Mouse (Mus musculus): Measurements from ENCODE around the gene Mbnl2. TPM values are rescaled to one million over a fixed set of nuclear protein-coding genes. Genes with fewer than 3 reads are reported as not detected.

Gene Mbnl2
- polyA plus RNA-seq, 1 experiment from 2014 or later = 30.0 TPM

- Histone ChIP-seq H3K36me3 (replicated peaks) (no peaks in the 10 kb centered on the region), H3K27me3 (ENCODE audit: poor library complexity, severe bottlenecking) (no peaks in the 10 kb centered on the region), H3K4me1 (peaks cover 36% of the 10 kb centered on the region), H3K9me3 (no peaks in the 10 kb centered on the region), H3K27ac (no peak overlapping the region), H3K4me3 (no peak overlapping the region)
- DNase-seq (ENCODE audit: extremely low spot score, low spot score) = no peak
- WGBS = 97% methylated on average over 14 of the region's 14 CpGs
These were observed 99.3 kb downstream of the Mbnl2 start for GRCm38 (mm10) chr14:120374786-120375185.

DNA sequence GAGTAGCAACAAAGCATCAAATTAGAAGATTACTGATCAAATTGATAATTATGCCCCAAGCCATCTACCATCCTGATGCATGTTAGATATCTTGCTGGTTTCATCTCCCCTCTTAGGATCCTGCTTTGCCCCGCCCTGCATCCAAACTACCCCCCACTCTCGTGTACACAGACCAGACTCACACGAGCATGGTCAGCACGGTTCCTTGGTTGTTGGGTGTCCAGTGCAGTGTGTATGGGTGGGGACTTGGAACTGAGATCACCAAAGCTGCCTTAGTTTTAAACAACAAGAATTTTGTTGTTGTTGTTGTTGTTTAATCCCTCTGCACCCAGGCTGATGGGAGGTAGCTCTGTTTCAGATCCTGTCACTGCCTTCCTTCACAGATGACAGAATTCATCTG lies 101.7 kb downstream of the Mbnl2 start:
- peaks cover 21% of the 10 kb centered on the region for H3K4me1 ChIP-seq
- no peak overlapping the region for H3K4me3 ChIP-seq
- no peaks in the 10 kb centered on the region for H3K27me3 ChIP-seq (ENCODE audit: poor library complexity, severe bottlenecking)
- DNase-seq (ENCODE audit: extremely low spot score, low spot score) = no peak
- H3K27ac ChIP-seq = no peak overlapping the region
- H3K36me3 ChIP-seq (replicated peaks) = 0 out of 2 replicates have a peak, but pooled peaks cover 5% of the 10 kb centered on the region
- no peaks in the 10 kb centered on the region for H3K9me3 ChIP-seq
- 88% methylated on average over 4 of the region's 4 CpGs for WGBS

DNA sequence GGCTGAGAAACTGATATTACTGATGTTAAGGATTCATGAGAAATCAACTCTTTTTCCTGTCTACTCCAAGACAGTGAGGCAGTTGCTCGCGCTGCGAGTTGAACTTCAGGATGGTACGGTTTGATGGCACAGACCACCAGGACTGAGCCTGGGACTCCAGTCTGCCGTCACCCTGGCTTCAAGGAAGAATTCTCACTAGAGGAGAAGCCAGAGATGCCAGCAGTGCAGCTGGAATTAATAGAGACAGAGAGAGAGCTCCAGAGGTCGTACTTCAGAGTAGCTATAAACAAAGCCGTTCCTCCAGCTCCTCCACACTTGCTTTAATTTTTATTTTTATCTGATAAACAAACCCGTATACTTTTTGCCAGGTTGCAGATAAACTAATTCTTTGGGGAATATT lies 102.5 kb downstream of the Mbnl2 start:
- DNase-seq (ENCODE audit: extremely low spot score, low spot score) = no peak
- Histone ChIP-seq H3K4me3 (no peak overlapping the region), H3K36me3 (replicated peaks) (0 out of 2 replicates have a peak, but pooled peaks cover 5% of the 10 kb centered on the region), H3K27ac (no peak overlapping the region), H3K9me3 (no peaks in the 10 kb centered on the region), H3K4me1 (peaks cover 20% of the 10 kb centered on the region), H3K27me3 (ENCODE audit: poor library complexity, severe bottlenecking) (no peaks in the 10 kb centered on the region)
- 81% methylated on average over 8 of the region's 8 CpGs for WGBS

- Histone ChIP-seq H3K27me3 (ENCODE audit: poor library complexity, severe bottlenecking) (no peaks in the 10 kb centered on the region), H3K4me3 (no peak overlapping the region), H3K27ac (no peak overlapping the region), H3K9me3 (no peaks in the 10 kb centered on the region), H3K4me1 (peaks cover 10% of the 10 kb centered on the region), H3K36me3 (replicated peaks) (0 out of 2 replicates have a peak, but pooled peaks cover 5% of the 10 kb centered on the region)
- DNase-seq (ENCODE audit: extremely low spot score, low spot score) = no peak
- WGBS = 87% methylated on average over 4 of the region's 4 CpGs
These were observed 104.2 kb downstream of the Mbnl2 start for GRCm38 (mm10) chr14:120379716-120380115.

DNA sequence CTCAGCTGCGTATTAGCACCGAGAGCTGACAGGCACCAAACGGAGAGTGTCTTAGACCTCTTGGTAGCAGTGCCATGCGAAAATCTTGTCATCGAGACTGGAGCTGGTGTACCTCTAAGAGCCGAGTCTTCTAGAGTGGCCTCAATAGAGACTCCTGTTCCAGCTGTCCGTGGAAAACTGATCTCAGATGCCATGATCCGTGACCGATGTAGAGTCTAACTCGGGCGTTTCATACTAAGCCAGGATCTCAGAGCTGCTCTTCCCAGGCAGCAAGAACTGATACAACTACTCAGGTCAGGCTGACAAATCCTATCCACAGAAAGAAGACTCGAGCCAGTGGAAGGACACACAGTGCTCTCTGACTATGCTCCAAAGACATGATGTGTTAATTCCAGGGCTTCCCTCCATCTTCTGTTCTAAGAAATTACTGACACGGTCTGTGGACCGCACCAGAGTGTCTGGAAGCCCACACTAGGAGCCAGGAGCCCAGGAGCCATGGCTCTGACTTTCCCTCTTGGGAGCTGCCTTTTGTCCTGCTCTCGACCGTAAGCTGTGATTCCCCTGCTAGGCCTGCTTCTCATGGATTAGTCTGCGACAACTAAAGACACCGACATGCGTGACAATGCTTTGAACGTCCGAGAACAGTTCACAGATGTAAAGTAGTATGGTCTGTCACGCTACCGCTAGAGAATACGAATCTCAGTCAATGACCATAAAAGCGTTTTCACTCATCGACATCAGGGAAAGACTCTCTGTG lies 106.1 kb downstream of the Mbnl2 start:
- Histone ChIP-seq H3K4me1 (peaks cover 10% of the 10 kb centered on the region), H3K27ac (no peak overlapping the region), H3K36me3 (replicated peaks) (0 out of 2 replicates have a peak, but pooled peaks cover 5% of the 10 kb centered on the region), H3K4me3 (no peak overlapping the region), H3K9me3 (no peaks in the 10 kb centered on the region), H3K27me3 (ENCODE audit: poor library complexity, severe bottlenecking) (no peaks in the 10 kb centered on the region)
- DNase-seq (ENCODE audit: extremely low spot score, low spot score) = no peak
- 93% methylated on average over 26 of the region's 26 CpGs for WGBS

GRCm38 (mm10) chr14:120382179-120382578 lies 106.7 kb downstream of the Mbnl2 start:
- Histone ChIP-seq H3K9me3 (no peaks in the 10 kb centered on the region), H3K4me3 (no peak overlapping the region), H3K4me1 (peaks cover 9% of the 10 kb centered on the region), H3K27ac (no peak overlapping the region), H3K27me3 (ENCODE audit: poor library complexity, severe bottlenecking) (no peaks in the 10 kb centered on the region), H3K36me3 (replicated peaks) (0 out of 2 replicates have a peak, but pooled peaks cover 5% of the 10 kb centered on the region)
- no peak for DNase-seq (ENCODE audit: extremely low spot score, low spot score)
- 91% methylated on average over 5 of the region's 5 CpGs for WGBS

GRCm38 (mm10) chr14:120383186-120383851 lies 107.8 kb downstream of the Mbnl2 start:
- no peak for DNase-seq (ENCODE audit: extremely low spot score, low spot score)
- 84% methylated on average over 11 of the region's 11 CpGs for WGBS
- no peaks in the 10 kb centered on the region for H3K9me3 ChIP-seq
- 0 out of 2 replicates have a peak, but pooled peaks cover 5% of the 10 kb centered on the region for H3K36me3 ChIP-seq (replicated peaks)
- no peak overlapping the region for H3K27ac ChIP-seq
- H3K4me1 ChIP-seq = no peaks in the 10 kb centered on the region
- H3K4me3 ChIP-seq = no peak overlapping the region
- H3K27me3 ChIP-seq (ENCODE audit: poor library complexity, severe bottlenecking) = peaks cover 7% of the 10 kb centered on the region; the same call in 1 of the 2 replicates

- no peak overlapping the region for H3K4me3 ChIP-seq
- no peak overlapping the region for H3K27ac ChIP-seq
- 95% methylated on average over 5 of the region's 5 CpGs for WGBS
These were observed 109.1 kb downstream of the Mbnl2 start for GRCm38 (mm10) chr14:120384615-120385014.

GRCm38 (mm10) chr14:120387293-120387692 lies 111.8 kb downstream of the Mbnl2 start:
- Histone ChIP-seq H3K27me3 (ENCODE audit: poor library complexity, severe bottlenecking) (peaks cover 7% of the 10 kb centered on the region; the same call in 1 of the 2 replicates), H3K9me3 (peaks cover 6% of the 10 kb centered on the region), H3K4me3 (no peak overlapping the region), H3K4me1 (peaks cover 13% of the 10 kb centered on the region), H3K27ac (no peak overlapping the region), H3K36me3 (replicated peaks) (peaks cover 16% of the 10 kb centered on the region)
- no peak for DNase-seq (ENCODE audit: extremely low spot score, low spot score)
- WGBS = 88% methylated on average over 4 of the region's 4 CpGs

More at GRCm38 (mm10) chr14:120384615-120385014, 109.1 kb downstream of the Mbnl2 start:
- peaks cover 12% of the 10 kb centered on the region for H3K4me1 ChIP-seq
- H3K9me3 ChIP-seq = no peaks in the 10 kb centered on the region
- DNase-seq (ENCODE audit: extremely low spot score, low spot score) = no peak
- peaks cover 7% of the 10 kb centered on the region; the same call in 1 of the 2 replicates for H3K27me3 ChIP-seq (ENCODE audit: poor library complexity, severe bottlenecking)
- H3K36me3 ChIP-seq (replicated peaks) = peaks cover 9% of the 10 kb centered on the region

DNA sequence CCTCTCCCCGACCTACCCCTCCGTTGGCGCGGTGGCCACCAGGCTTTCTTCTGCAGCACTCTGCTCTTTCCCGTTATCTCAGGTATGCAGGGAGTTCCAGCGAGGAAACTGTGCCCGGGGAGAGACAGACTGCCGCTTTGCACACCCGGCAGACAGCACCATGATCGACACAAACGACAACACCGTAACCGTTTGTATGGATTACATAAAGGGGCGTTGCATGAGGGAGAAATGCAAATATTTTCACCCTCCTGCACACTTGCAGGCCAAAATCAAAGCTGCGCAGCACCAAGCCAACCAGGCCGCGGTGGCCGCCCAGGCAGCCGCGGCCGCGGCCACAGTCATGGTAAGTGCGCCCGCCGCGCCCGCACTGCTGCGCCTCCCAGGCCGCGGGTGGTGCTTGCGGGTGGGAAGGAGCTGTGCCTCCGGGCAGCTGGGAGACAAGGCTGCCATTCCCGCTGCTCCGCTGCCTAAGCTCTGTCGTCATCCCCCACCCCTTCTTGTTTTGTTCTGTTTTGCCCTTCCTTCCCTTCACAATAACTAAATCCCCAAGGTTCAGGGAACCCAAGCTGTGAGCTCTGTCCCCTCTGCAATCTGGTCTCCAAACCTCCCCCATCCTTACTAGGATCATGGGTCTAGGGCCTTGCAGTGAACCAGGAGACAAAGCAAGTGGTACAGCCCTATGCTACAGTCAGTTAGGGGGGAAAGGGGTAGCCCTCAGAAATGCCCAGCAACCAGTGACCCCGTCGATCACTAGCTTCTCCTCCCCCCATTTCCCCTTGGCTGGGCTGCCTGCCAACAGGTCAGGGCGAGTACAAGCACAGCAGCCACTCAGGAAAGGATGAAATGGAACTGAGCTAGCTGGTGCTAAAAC lies 113.6 kb downstream of the Mbnl2 start:
- Histone ChIP-seq H3K9me3 (peaks cover 6% of the 10 kb centered on the region), H3K36me3 (replicated peaks) (peaks cover 16% of the 10 kb centered on the region), H3K27ac (peak overlapping the region; percentile 85), H3K27me3 (ENCODE audit: poor library complexity, severe bottlenecking) (peaks cover 7% of the 10 kb centered on the region; the same call in 1 of the 2 replicates), H3K4me3 (peak overlapping the region; percentile 52), H3K4me1 (peaks cover 13% of the 10 kb centered on the region)
- DNase-seq (ENCODE audit: extremely low spot score, low spot score) = peak; percentile 33
- 9% methylated on average over 38 of the region's 38 CpGs for WGBS

GRCm38 (mm10) chr14:120390231-120390944 lies 114.9 kb downstream of the Mbnl2 start:
- Histone ChIP-seq H3K4me1 (peaks cover 13% of the 10 kb centered on the region), H3K27ac (no peak overlapping the region), H3K36me3 (replicated peaks) (peaks cover 21% of the 10 kb centered on the region), H3K4me3 (no peak overlapping the region), H3K27me3 (ENCODE audit: poor library complexity, severe bottlenecking) (peaks cover 7% of the 10 kb centered on the region; the same call in 1 of the 2 replicates), H3K9me3 (peaks cover 6% of the 10 kb centered on the region)
- DNase-seq (ENCODE audit: extremely low spot score, low spot score) = no peak
- 93% methylated on average over 10 of the region's 10 CpGs for WGBS

GRCm38 (mm10) chr14:120391701-120392100 lies 116.2 kb downstream of the Mbnl2 start:
- Histone ChIP-seq H3K4me3 (no peak overlapping the region), H3K27ac (no peak overlapping the region), H3K9me3 (peaks cover 6% of the 10 kb centered on the region), H3K27me3 (ENCODE audit: poor library complexity, severe bottlenecking) (peaks cover 7% of the 10 kb centered on the region; the same call in 1 of the 2 replicates), H3K36me3 (replicated peaks) (peaks cover 21% of the 10 kb centered on the region), H3K4me1 (peaks cover 13% of the 10 kb centered on the region)
- WGBS = 89% methylated on average over 10 of the region's 10 CpGs
- DNase-seq (ENCODE audit: extremely low spot score, low spot score) = no peak
